Mouse (Mus musculus) olfactory bulb, adult 2 months (tissue): ENCODE results near the gene Imp4. TPM values are rescaled to one million over a fixed set of nuclear protein-coding genes. Genes with fewer than 3 reads are reported as not detected.
"Not testable (repeated sequence)": the region's sequence is repeated elsewhere in the genome, so short reads cannot be mapped to it uniquely, and the experiment has no call there.

Source experiments
- H3K27ac ChIP-seq: fragments of 200-500 bp; 2 replicates; pipeline ENCODE4 v1.5.1; 2012; ENCODE audit warnings: low read depth, low read length; ENCODE audit not compliant: insufficient read depth
- H3K4me1 ChIP-seq: fragments of 200-500 bp; 2 replicates; pipeline ENCODE4 v1.6.1; 2012; ENCODE audit warnings: low read length; ENCODE audit not compliant: control insufficient read depth, insufficient read depth
- H3K4me3 ChIP-seq: fragments of 200-500 bp; 2 replicates; pipeline ENCODE4 v1.5.1; 2012; ENCODE audit warnings: mild to moderate bottlenecking, low read depth, low read length, moderate library complexity; ENCODE audit not compliant: insufficient read depth
- CTCF ChIP-seq: fragments of 200-500 bp; IDR thresholded peaks from 2 replicates; pipeline ENCODE4 v1.5.1; 2012; ENCODE audit warnings: low read depth, mild to moderate bottlenecking, low read length, moderate library complexity; ENCODE audit not compliant: insufficient read depth
- POLR2A ChIP-seq: fragments of 200-500 bp; IDR thresholded peaks from 2 replicates; pipeline ENCODE4 v1.6.1; 2012; ENCODE audit warnings: mild to moderate bottlenecking, low read depth, low read length, moderate library complexity; ENCODE audit not compliant: insufficient read depth
- WGBS: fragments of 180-500 bp; shearing (Covaris S2); methylation state at CpG from one replicate; pipeline ENCODE4 v1.1.7; 2018; 5-methylcytosine and 5-hydroxymethylcytosine counted together
- polyA plus RNA-seq: library from polyadenylated mRNA; stranded (reverse); fragments of >200 nt; gene quantifications from 2 replicates; pipeline ENCODE4 v1.2.4, GENCODE M21; 2012; ENCODE audit warnings: low replicate concordance; ENCODE audit not compliant: missing spikeins, insufficient read depth, insufficient read length

The Imp4 gene
- polyA plus RNA-seq, 1 experiment = not detected

DNA sequence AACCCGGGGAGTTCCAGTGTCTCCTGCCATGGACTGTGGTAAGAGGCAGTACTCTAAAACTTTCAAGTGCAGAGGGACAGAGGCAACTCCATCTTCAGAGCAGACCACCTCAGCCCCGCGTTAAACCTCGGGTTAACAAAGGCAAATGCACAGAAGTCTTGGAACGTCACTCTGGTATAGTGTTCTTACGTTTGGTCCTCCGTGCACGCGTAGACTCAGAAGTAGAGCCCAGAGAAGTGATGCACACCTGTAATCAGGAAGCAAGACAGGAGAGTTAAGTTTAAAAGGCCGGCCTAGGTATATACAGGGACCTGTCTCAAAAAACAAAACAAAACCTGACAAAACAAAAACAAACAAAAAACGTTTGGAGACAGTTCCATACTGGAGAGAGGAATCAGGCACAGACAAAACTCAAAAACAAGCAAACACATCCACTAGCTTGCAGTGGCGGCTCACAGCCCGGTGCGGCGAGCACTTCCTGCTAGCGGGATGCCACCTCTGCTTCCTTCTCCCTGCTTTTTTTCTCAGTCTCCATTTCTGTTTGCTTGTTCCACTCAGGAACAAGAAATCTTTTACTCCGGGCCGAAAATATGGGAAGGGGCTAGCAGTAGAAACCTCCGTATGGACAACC is 5.6 kb upstream of the Imp4 start:
- TF ChIP-seq CTCF (no peak), POLR2A (no peak)
- 7% methylated on average over 19 of the region's 19 CpGs for WGBS
- peaks cover 8% of the 10 kb centered on the region for H3K4me1 ChIP-seq
- H3K4me3 ChIP-seq = peak overlapping the region; percentile 43
- no peak overlapping the region for H3K27ac ChIP-seq

DNA sequence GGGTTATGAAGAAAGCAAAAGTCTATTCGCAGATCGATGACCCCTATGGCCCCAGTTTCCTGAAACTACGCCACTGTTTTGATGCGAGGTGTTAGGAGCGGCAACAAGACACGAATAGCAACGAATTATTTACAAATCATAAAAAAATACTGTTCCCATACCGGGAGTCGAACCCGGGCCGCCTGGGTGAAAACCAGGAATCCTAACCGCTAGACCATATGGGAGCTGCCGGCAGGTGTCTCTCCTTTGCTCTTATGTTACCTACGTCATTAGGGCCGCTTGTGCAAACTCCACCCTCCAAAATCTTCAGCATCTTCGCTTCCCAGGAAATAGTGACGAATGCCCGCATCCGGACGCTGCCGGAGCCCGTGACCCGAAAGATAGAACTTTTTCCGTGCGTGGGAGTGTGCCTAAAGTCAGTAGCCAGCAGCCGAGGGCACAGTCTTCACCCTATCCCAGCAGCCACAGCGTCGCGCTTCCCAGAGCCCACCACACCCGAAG is 4.9 kb upstream of the Imp4 start:
- Histone ChIP-seq H3K4me1 (peaks cover 8% of the 10 kb centered on the region), H3K4me3 (peak overlapping the region; percentile 90), H3K27ac (peak overlapping the region; percentile 96)
- TF ChIP-seq CTCF (no peak), POLR2A (no peak)
- WGBS = under 1% methylated on average over 30 of the region's 30 CpGs

DNA sequence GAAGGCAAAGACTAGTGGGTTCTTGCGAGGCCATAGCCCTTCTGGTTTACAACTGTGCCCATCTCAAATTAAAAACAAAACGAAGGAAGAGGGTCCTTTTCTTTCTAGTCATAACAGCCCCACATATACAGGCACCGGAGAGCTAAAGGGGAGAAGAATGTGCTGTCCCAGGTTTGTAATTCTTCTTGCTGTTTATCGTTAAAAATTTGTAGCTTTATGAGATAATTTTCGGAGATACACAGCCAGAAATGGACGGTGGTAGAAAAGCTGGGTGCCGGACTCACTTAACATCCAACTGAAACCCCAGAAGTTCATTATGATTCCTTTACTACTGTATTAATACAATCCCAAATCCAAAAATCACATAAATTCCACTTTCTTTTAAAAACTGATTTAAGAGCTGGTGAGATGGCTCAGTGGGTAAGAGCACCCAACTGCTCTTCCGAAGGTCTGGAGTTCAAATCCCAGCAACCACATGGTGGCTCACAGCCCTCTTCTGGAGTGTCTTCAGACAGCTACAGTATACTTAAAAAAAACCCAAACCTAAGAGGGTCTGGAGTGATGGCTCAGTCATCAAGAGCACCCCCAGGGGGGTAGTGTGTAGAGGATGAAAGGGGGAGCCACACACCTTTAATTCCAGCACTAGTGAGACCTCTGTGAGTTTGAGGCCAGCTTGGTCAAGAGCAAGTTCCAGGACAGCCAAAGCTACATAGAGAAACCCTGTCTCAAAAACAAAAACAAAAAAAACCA is 4.1 kb upstream of the Imp4 start:
- 24% methylated on average over 8 of the region's 8 CpGs for WGBS
- peaks cover 10% of the 10 kb centered on the region for H3K4me1 ChIP-seq
- H3K27ac ChIP-seq = peak overlapping the region; percentile 96
- peak overlapping the region; percentile 90 for H3K4me3 ChIP-seq
- TF ChIP-seq POLR2A (no peak), CTCF (no peak)

DNA sequence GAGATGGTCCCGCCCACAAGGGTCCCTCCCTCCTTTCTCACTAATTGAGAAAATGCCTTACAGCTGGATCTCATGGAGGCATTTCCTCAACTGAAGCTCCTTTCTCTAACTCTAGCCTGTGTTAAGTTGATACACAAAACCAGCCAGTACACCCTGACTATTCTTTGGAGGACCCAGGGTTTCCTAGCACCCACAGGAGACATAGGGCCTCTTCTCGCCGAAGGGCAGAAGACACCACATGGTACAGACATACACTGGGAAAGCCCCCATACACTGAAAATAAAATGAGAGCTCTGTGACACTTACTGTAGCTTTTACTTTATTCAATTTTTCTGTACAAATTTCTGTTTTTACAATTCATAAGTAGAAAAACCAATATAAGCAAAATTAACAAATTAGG is 3.3 kb upstream of the Imp4 start:
- Histone ChIP-seq H3K4me1 (peaks cover 10% of the 10 kb centered on the region), H3K27ac (no peak overlapping the region), H3K4me3 (no peak overlapping the region)
- WGBS = 84% methylated on average over 3 of the region's 3 CpGs
- TF ChIP-seq CTCF = no peak
- no peak for TF ChIP-seq POLR2A

DNA sequence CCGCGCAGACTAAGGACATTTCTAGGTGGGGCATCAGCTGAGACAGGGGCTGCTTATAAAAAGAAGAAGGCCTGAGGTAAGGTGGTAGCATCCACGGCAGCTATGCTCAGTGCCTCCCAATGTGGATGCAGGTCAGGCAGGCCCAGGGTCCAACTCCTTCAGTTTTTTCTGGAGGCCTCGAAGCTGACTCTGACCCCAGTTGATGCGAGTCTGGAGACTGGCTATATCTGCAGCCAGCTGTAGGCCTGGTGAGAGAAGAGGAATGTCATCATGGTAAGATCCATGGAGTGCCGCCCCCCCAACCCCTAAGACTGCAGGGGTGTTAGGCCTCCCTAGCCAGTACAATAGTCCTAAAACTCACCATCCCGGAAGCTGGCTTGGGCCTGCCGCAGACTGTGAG is 2.3 kb upstream of the Imp4 start:
- not testable (repeated sequence) for H3K4me3 ChIP-seq, H3K4me1 ChIP-seq, H3K27ac ChIP-seq
- 97% methylated on average over 8 of the region's 8 CpGs for WGBS

DNA sequence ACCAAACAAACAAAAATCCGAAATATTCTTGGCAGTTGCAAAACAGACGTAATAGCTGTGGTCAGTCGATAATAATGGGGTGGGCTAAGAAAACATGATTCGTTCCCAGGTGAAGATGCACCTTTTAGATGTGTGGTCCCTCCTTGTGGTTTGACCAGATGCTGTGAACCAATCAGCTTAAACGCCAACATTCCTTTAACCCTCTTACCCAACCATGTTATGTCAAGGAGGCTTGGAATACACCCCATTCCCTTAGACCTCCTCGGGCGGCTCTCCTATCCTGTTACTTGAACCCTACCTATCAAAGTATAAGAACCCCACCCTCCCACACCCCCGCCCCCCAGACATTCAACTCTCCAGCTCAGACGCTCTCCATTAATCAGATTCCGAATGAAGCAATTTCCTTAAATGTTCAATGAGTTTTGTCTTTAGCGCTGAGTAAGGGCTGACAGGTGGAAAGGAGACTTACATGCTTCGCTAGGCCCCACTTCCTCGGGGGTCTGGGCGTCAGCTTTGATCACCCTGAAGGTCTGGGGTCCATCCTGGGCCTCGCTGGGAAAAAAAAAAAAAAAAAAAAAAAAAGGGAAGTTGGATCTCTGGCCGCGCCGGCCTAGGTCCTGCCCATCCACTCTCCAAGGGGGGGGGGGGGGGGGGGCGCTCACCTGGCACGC is 1.1 kb upstream of the Imp4 start:
- Histone ChIP-seq H3K4me3 (peak overlapping the region; percentile 75), H3K27ac (no peak overlapping the region), H3K4me1 (peaks cover 6% of the 10 kb centered on the region; the same call in 1 of the 2 replicates)
- TF ChIP-seq CTCF (no peak), POLR2A (no peak)
- whole genome bisulfite sequencing = 38% methylated on average over 17 of the region's 20 CpGs

DNA sequence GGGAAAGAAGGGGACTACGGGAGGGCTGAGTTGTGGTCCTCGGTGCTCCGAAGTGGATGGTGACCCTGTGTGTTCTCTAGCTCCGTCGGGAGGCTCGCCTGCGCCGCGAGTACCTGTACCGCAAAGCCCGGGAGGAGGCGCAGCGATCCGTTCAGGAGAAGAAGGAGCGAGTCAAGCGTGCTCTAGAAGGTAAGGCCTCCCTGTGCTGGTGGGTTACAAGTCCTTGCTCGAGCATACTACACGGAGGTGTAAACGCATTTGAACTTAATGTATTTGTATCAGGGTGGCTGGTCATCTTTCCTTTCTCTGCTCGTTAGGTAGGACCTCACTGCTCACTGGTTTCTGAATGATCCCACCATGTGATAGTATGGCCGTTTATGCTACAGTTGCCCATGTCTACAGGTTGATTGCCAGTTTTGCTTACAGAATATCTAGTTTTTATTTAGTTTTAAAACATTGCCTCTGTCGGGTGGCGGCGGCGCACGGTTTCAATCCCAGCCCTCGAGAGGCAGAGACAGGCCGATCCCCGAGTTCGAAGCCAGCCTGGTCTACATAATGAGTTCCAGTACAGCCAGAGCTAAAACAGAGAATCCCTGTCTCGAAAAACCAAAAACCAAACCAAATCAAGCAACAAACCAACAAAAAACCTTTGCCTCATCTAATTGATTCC is 445 bp downstream of the Imp4 start:
- Histone ChIP-seq H3K27ac (no peak overlapping the region), H3K4me1 (peaks cover 2% of the 10 kb centered on the region; the same call in 1 of the 2 replicates), H3K4me3 (peak overlapping the region; percentile 75)
- no peak for TF ChIP-seq POLR2A
- peak; percentile 18; the same call in 1 of the 2 replicates for TF ChIP-seq CTCF
- WGBS = 8% methylated on average over 31 of the region's 31 CpGs

DNA sequence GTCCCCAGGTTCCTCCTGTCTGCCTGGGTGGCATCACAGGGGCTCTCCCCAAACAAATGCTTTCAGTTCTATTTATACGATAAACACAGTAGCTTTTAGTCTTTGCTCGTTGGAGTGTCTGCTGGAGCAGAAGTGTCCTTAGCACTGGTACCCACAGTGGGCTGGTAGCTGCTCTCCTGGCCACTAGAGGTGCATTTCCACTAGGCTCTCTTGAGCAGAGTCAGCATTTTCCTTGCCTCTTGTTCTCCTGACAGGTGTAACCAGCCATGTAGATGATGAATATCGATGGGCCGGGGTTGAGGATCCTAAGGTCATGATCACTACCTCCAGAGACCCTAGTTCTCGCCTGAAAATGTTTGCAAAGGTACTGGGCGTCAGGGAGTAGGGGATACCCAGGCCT is 3.5 kb downstream of the Imp4 start:
- TF ChIP-seq POLR2A = no peak
- TF ChIP-seq CTCF = no peak
- no peak overlapping the region for H3K4me3 ChIP-seq
- H3K27ac ChIP-seq = no peak overlapping the region
- H3K4me1 ChIP-seq = peaks cover 2% of the 10 kb centered on the region; the same call in 1 of the 2 replicates
- 92% methylated on average over 6 of the region's 6 CpGs for WGBS

DNA sequence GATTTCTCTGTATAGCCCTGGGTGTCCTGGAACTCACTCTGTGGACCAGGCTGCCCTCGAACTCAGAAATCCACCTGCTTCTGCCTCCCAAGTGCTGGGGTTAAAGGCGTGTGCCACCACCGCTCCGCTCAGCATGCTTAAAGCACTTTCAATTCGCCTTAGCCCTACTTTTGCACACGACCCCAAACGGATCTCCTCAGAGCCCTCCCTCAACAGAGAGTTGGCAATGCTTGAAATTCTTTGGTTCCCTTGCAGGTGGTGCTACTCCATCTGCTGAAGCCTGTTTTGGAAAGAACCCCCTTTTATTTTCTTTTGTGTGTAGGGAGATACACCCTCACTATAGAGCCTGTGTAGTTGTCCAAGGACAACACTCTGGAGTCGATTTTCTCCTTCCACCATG is 18.8 kb downstream of the Imp4 start:
- no peak for TF ChIP-seq POLR2A
- TF ChIP-seq CTCF = no peak
- Histone ChIP-seq H3K4me1 (peaks cover 4% of the 10 kb centered on the region), H3K4me3 (no peak overlapping the region), H3K27ac (no peak overlapping the region)
- 40% methylated on average over 8 of the region's 8 CpGs for WGBS
